Mouse (Mus musculus) testis, adult 2 months (tissue): ENCODE results near the gene Vapa.

Experiments used
- CTCF ChIP-seq: fragments of 200-500 bp; IDR thresholded peaks from 2 replicates; pipeline ENCODE4 v1.5.1; 2012; ENCODE audit warnings: low read depth, mild to moderate bottlenecking, inconsistent platforms, low read length, moderate library complexity; ENCODE audit not compliant: control insufficient read depth, insufficient read depth, insufficient replicate concordance
- POLR2A ChIP-seq: fragments of 200-500 bp; IDR thresholded peaks from 2 replicates; pipeline ENCODE4 v1.6.1; 2012; ENCODE audit warnings: low read depth, mild to moderate bottlenecking, inconsistent platforms, low read length, moderate library complexity; ENCODE audit not compliant: control insufficient read depth

DNA sequence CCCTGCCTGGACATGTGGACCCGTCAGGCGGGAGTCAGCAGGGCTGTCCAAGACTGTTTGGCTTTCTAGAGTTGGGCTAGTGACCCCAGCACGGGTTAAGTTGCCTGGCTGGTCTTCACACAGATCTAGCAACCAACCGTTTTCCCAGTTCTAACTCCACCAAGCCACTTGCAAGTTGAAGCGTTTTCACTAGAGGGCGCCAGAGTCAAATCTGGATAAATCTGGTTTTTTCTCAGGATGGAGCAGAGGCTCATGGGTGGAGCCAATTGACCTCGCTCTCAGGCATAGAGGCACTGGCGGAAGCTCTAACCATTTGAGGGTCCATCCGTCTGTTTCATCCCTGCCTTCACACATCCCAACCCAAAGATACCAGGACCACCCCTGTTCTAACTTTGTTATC lies 55.1 kb downstream of the Vapa start:
- TF ChIP-seq CTCF (peak; percentile 27; the same call in 1 of the 2 replicates), POLR2A (no peak)
